Mouse (Mus musculus) heart, adult 2 months (tissue): ENCODE measurements around the gene Fkbp6.

Experiments
- CTCF ChIP-seq: fragments of 200-600 bp; IDR thresholded peaks from 2 replicates; pipeline ENCODE4 v1.8.1; 2022; ENCODE audit warnings: antibody characterized with exemption, mild to moderate bottlenecking, moderate library complexity
- EP300 ChIP-seq: fragments of 200-500 bp; IDR thresholded peaks from 2 replicates; pipeline ENCODE4 v1.6.1; 2011; ENCODE audit warnings: low read depth, low read length, control low read depth; ENCODE audit not compliant: insufficient read depth
- POLR2A ChIP-seq: fragments of 200-500 bp; IDR thresholded peaks from 2 replicates; pipeline ENCODE4 v1.6.1; 2011; ENCODE audit warnings: mild to moderate bottlenecking, low read depth, low read length, control low read depth; ENCODE audit not compliant: insufficient read depth

GRCm38 (mm10) chr5:135271563-135272165, 78.2 kb downstream of the Fkbp6 start:
- TF ChIP-seq CTCF (no peak), POLR2A (no peak), EP300 (no peak)
